Mouse (Mus musculus) T-cell, adult 66 days (primary cell): ENCODE results near the gene Rbck1. TPM values are rescaled to one million over a fixed set of nuclear protein-coding genes. Genes with fewer than 3 reads are reported as not detected.

Experiments
- total RNA-seq, 2 experiments: library from RNA; stranded (reverse); gene quantifications; 3 replicates in 1 of 2; 4 replicates in 1 of 2; pipeline ENCODE4 v1.2.4; 2023

Rbck1 gene
- total RNA-seq, result 100 to 1,000 TPM; 263 to 264 TPM

GRCm38 (mm10) chr2:152332101-152332825 lies at the start of gene Rbck1:
Gene Rbck1 (minus strand): TSS chr2:152332653.

GRCm38 (mm10) chr2:152376345-152376741 lies 43.9 kb upstream of the Rbck1 start, which contains the start of gene Nrsn2:
Gene Nrsn2 (minus strand): TSS chr2:152376638.

GRCm38 (mm10) chr2:152343329-152344213 lies 11.1 kb upstream of the Rbck1 start, which contains the start of gene Trib3:
Gene Trib3 (minus strand): TSS chr2:152344032.

GRCm38 (mm10) chr2:152293727-152294475 lies 38.6 kb downstream of the Rbck1 start, which contains the start of gene Tbc1d20:
Gene Tbc1d20 (plus strand): TSS chr2:152293828.

Other genes starting within 250 kb of the Rbck1 start
- gene Srxn1, start 227.1 kb downstream of the Rbck1 start, total RNA-seq, result under 1 TPM in 1 of 2 experiments, not detected in 1; 0.76 TPM
- not detected for gene Tcf15, start 189.1 kb downstream of the Rbck1 start, total RNA-seq
- 100 to 1,000 TPM; 126 to 130 TPM for gene Csnk2a1, start 105.8 kb downstream of the Rbck1 start, total RNA-seq
- gene Tbc1d20, start 38.8 kb downstream of the Rbck1 start, total RNA-seq, result 10 to 100 TPM; 62.4 to 64.2 TPM
- gene Trib3, start 11.4 kb upstream of the Rbck1 start, total RNA-seq, result 10 to 100 TPM; 13.8 to 16.6 TPM
- not detected for gene Nrsn2, start 44.0 kb upstream of the Rbck1 start, total RNA-seq
- gene Sox12, start 65.4 kb upstream of the Rbck1 start, total RNA-seq, result under 1 TPM; 0.62 to 0.64 TPM
- gene Zcchc3, start 82.4 kb upstream of the Rbck1 start, total RNA-seq, result 1 to 10 TPM; 2.0 to 2.3 TPM
- gene 6820408C15Rik, start 82.9 kb upstream of the Rbck1 start, total RNA-seq, result under 1 TPM in 1 of 2 experiments, not detected in 1; 0.38 TPM
- gene Defb23, start 132.0 kb upstream of the Rbck1 start, total RNA-seq, result not detected
- not detected for gene Defb20, start 144.4 kb upstream of the Rbck1 start, total RNA-seq
- not detected for gene Defb22, start 157.5 kb upstream of the Rbck1 start, total RNA-seq
- not detected for gene Defb26, start 179.0 kb upstream of the Rbck1 start, total RNA-seq
- gene Defb28, start 185.6 kb upstream of the Rbck1 start, total RNA-seq, result not detected
- not detected for gene Defb29, start 207.4 kb upstream of the Rbck1 start, total RNA-seq
- gene Gm17416, start 236.7 kb upstream of the Rbck1 start, total RNA-seq, result not detected
- gene Defb21, start 240.1 kb upstream of the Rbck1 start, total RNA-seq, result not detected
- not detected for gene Defb19, start 247.7 kb upstream of the Rbck1 start, total RNA-seq